Mouse (Mus musculus) heart, postnatal 36 days (tissue): ENCODE results near the gene Synj2. TPM values are rescaled to one million over a fixed set of nuclear protein-coding genes. Genes with fewer than 3 reads are reported as not detected.

Experiments used
- DNase-seq, 2 experiments: peaks; one replicate each; pipeline ENCODE4 v3.0.0; 2021 to 2022
- intact Hi-C: fragments of 180-260 bp; cut with DNase I; formaldehyde crosslinking; loops from one replicate; pipeline ENCODE4 v1.15.1; 2025
- total RNA-seq, 2 experiments: library from RNA; stranded (reverse); gene quantifications; 2 replicates each; pipeline ENCODE4 v1.2.3; 2021

Gene Synj2
- total RNA-seq, 2 experiments from 2014 or later, result 55.5 to 57.9 TPM

DNA sequence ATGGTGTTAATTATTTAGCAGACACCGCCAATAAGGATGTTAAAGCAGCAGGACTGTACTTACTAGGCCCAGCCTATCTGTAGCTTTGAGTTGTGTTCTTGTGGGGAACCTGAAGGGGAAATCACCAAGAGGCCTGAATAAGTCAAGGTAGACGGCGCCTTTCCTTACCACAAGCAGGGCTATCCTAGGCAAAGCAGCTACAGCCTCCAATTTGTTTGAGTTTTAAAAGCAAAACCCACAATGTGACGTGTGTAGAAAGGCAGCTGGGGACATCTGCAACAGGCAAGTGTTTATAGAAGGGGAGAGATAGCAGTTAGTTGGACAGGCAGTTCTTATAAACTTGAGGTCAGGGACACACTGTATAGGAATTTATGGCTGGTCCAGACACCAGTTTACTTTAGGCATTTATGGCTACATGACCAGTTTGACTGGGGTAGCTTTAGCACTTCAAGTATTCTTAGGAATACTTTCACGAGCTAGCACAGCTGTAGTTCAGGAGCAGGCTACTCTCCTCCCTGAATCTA lies 29.3 kb downstream of the Synj2 start:
- no peak for DNase-seq
- intact Hi-C loops, result no loop called here

DNA sequence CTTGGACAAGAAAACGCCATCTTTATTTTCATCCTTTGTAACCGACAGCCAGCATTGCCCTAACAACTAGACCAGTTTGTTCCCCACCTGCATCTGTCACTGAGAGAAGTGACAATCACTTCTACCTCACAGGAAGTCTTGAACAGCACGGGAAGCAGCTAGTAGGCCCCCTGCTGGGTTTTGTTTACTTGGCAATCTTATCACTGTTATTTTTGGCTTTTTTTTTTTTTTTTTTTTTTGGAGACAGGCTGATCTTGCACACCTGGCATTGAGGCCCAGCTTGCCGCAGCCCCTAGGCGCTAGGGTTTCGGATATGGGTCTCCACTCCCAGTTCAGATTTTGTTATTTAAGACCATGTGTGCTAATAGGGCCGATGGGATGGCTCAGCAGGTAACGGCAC lies 32.5 kb downstream of the Synj2 start:
- DNase-seq, result no peak
- intact Hi-C loops, result no loop called here

DNA sequence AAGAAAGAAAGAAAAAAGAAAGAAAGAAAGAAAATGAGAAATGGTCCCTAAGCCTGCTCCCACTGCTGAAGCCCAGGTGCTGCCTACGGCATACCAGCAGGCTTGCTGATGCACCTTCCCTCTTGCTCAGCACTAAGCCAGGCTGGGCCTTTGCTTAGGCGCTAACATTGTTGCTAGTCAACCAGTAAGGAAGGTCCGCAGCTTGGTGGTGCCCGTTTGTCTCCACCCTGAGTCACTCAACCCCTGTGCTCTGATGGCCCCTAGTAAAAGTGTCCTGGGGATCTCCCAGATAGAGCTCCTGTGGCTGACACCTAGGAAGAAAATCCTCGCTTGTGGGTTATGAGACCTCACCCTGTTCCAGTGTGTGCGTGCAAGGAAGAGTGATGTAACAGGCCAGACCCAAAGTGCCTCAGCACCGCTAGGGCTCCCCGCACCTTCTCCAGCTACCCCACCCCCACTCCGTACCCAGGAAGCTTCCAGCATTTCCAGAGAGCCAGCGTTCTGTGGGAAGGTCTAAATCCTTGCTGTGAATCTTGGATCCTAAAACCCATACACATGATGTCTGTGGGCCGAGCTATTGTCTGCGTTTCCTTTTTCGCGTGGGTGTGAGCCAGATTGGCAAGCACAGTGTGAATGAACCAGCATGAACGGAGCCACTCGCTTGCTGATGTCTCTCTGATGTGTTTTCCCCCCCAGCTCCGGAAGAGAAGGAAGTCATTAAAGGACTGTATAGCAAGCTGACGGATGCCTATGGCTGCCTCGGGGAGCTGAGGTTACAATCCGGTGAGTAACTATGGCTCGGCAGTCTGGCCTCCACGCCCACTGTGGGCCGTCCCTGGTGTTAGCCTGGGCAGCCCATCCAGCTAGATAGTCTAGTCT lies 34.3 kb downstream of the Synj2 start:
- DNase-seq, result peak; percentile 60 to 65
- intact Hi-C loops, result loop anchor here (1.0 to 5.0 kb wide), 2 partner anchors 34 to 178 kb away; partner anchors contain the start of gene Synj2

DNA sequence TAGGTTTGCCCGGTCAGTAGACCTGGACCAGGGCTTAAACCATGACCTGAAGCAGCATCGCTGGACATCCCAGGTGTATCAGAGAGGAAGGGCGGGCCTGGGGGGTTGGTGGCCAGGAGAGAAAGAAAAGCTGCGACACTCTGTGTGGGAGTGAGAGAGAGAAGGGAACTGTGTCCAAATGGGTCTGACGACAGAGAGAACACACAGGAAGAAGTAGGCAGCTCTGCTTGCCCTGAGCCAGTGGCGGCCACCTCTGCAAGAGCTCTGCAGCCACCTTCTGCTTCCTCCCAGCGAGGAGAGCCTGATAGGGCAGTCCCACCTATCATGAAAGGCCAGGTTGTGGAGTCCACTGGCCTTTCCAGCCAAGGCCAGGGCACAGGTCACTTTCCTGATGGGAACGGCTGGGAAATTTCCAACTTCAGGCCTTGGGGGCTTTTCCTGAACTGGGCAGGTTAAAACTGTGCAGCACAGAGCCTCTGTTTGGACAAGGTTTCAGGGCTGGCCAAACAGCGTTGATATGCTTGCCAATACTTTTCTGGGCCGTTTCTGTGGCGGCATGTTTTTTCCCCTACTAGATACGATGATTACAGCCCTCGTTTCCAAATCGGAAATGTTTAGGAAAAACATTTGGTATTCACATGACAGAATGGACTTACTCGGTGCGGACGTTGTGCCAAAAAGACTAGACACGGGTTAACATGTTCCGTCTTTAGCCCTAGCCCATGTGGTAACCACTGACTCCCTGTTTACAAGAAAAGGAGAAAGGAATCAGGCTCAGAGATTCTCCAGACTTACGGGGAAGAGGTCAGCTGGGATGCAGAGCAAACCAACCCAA lies 35.4 kb downstream of the Synj2 start:
- intact Hi-C loops, result loop anchor here (2.0 to 5.0 kb wide), 3 partner anchors 16 to 179 kb away; no protein-coding TSS in a partner anchor
- DNase-seq, result peak; percentile 42 to 55

DNA sequence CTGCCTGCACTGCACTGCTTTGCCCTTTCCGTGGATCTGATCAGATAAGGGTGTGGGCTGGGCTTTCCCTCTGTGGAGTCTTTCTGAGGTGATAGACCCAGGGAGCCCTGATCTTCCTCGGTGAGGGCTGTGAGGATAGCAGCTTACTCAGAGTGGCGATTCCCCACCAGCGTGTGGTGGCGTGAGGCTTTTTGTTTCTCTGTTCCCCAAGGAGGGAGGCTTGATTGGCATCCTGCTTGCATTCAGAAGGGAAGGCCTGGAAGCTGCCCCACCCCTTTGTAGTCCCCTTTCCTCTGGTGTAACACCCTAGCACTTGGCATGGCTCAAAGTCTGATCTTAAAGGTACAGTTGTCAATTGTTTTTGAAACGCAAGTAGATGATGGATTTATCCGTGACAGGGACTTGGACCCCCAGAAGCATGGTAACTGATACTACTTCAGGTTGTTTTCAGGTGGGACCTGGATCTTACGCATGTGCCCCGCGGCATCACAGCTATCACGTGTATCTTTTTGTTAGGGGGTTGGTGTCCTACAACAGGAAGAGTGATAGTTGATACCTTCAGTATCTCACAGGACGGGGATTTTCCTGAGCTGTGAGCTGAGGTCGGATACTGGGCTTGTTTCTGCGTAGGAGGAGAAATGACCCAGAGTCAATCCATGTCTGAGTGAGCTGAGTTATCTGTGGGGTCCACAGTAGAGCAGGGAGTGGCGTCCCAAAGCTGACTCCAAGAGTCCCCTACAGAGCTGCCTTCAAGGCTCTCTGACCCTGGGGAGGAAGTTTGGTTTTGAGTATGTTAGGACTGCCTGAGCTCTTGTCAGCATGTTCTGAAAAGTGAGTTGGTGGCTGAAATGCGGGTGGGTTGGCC lies 36.2 kb downstream of the Synj2 start:
- intact Hi-C loops, result loop anchor here (2.0 to 5.0 kb wide), 3 partner anchors 16 to 180 kb away; no protein-coding TSS in a partner anchor
- peak; percentile 61 to 64 for DNase-seq

DNA sequence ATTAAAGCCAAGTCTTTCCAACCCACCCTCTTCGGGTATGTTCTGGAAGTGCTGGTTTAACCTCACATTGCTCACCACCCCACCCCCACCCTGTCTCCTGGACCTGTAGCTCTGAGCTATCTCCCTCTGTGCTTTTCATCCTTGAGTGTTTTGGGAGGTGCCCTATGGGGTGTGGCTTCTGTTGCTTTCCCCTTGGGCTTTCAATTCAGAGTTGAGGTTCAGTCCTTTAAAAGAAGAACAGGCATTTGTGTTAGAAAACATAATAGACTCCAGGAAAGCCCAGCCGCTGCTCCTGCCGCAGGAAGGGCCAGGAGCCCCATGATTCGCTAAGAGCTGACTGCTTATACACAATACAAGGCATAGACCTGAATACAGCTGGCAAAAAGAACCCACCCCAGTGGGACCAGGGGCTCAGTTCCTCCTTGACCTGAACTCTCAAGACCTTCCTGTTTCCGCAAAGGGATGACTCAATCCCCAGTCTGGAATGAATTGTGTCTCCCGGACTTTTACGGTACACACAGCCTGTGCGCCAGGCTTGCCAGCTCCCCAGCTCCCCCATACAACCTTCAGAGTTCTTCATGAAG lies 36.9 kb downstream of the Synj2 start:
- peak in 1 of 2 experiments; percentile 62 for DNase-seq
- intact Hi-C loops, result loop anchor here (2.0 to 5.0 kb wide), 3 partner anchors 17 to 181 kb away; no protein-coding TSS in a partner anchor

DNA sequence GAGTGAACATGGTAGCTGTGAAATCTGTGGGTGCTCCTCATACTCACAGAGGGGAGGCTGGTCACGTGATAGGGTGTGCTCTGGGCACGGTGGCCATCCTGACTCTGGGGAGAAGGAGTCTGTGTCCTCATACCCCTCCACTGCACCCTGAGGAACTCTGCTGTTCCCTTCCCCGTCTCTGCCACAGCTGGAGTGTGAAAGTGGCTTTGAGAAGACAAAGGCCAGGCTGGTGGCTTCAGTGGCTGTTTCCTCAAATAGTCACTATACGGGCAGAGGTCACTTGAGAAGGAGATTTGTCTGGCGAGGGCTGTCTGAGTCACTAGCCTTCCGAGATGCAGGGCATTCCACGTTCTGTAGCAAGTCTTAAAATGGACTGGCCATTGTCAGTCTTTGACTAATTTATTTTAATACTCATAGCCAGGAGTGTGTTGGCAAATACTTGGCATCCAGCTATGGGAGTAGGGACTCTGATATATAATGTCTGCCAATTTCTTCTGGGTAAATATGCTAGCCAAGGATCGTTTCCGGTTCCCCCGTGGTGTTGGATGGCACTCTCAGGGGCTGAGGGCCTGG lies 37.5 kb downstream of the Synj2 start:
- intact Hi-C loops, result loop anchor here (5.0 kb wide), 1 partner anchor 181 kb away; no protein-coding TSS in a partner anchor
- DNase-seq, result no peak

DNA sequence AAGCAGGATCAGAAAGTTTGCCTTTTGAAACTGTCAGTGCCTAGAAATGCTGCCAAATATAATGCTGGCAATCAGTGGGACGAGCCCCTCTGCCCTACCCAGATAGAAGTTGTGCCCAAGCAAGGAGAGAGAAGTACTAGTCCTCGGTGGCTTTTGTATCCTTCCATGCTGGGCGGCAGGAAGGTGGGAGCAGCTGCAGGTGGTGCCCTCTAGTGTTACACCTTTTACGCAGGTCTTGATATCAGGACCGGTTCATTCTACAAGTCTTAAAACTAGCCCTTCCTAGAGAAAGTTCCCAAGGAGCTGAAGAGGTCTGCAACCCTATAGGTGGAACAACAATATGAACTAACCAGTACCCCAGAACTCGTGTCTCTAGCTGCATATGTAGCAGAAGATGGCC lies 39.8 kb downstream of the Synj2 start:
- no peak for DNase-seq
- intact Hi-C loops, result no loop called here

DNA sequence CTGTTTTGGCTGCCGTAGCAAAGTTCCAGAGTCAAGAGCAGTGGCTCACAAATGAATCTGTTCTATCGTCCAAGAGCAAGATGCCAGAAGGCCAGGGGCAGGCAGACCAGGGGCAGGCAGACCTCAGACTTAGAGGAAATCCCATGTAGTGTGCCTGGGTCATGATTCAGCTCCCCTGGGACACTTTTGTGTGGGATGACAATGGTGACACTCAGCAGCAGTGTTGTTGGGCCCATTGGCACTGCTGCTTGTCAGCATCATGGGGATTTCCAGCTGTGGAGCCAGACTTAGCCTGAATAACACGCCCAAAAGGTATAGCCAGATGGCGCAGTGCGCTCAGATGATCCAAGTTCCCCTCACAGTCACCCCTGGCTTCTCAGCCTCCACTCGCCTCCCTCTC lies 42.1 kb downstream of the Synj2 start:
- intact Hi-C loops, result loop anchor here (2.0 kb wide), 1 partner anchor 14 kb away; no protein-coding TSS in a partner anchor
- no peak for DNase-seq

DNA sequence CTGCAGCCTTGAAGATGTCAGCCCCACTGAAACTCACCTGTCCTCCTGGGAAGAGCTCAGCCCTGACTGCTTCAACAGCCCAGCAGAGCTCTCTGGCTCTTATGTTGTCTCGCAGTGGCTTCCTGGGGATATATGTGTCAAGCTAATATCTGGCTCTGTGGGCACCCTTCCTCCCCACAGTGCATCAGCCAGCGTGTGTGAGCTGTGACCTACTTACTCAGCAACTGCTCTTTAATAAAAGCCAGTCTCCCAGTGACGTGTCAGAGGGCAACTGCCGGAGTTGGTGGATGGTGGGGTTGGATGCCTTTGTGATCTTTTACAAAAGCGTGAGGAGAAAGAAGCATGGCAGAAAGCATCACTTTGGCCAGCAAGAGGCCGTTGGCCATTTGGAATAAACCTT lies 42.8 kb downstream of the Synj2 start:
- intact Hi-C loops, result loop anchor here (2.0 kb wide), 1 partner anchor 13 kb away; no protein-coding TSS in a partner anchor
- DNase-seq, result no peak

DNA sequence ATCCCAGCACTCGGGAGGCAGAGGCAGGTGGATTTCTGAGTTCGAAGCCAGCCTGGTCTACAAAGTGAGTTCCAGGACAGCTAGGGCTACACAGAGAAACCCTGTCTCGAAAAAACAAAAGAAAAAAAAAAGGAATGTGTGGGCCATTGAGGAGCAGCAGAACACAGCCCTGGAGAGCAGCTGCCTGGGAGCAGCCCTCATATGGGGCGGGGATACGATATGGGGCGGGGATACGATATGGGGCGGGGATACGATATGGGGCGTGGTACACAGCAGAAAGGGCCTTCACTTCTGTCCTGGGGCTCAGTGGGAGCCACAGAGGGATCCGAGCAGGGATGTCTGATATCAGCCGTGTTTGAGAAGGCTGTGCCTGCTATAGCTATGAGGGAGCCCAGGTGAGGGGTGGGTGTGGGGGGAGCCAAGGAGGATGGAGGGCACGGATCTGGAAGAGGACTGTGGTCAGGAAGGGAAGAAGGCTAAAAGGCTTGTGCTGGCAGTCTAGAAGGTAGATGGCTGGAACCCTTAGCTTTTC lies 43.7 kb downstream of the Synj2 start:
- intact Hi-C loops, result no loop called here
- no peak for DNase-seq

DNA sequence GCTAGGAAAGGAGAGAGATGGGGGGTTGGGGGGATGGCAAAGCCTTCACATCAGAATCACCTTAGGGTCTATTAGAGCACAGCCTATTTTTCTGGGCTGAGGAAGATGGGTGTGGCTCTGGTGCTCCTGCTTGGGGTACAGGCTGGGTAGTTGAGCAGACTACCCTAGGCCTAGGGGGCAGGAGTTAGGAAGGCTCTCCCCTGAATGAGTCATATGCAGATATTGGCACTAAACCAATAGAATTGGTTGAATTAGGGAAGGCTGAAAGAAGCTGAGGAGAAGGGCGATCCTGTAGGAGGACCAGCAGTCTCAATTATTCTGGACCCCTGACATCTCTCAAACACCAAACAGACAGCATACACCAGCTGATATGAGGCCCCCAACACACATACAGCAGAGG lies 44.2 kb downstream of the Synj2 start:
- DNase-seq, result no peak
- intact Hi-C loops, result no loop called here

DNA sequence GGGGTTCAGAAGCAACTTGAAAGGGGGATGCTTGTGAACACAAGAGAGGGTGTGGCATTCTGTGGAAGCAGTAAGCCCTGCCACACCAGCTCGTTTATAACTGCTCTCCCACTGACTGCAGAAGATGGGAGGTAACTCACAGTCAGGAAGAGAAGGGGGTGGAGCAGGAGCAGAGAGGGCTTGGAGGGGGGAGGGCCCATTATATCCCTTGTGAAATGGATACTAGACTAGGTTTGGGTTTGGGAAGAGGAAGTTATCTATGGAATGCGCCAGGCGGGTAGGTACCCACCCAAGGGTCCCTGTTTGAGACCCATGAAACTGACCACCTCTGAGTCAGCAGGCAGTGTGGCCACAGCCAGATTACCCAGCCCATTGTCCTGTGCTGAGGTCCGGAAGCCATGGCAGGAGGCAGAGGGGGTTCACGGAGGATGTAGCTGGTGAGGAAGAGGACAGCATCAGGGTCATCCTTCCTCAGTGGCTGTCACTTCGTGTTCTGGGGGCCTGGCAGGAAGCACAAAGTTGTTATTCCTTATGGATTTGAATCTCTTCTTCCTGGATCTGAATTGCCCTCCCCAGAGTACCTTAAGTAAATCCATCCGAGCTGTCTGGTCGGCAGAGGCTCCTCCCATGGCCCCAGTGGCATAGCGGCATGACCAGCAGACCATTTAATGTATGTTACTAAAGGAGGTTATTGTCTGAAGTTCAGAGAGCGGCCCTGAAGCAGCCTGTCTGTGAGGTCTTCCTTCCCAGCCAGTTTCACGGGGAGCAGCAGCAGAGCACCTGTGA lies 46.4 kb downstream of the Synj2 start:
- no peak for DNase-seq
- intact Hi-C loops, result no loop called here

DNA sequence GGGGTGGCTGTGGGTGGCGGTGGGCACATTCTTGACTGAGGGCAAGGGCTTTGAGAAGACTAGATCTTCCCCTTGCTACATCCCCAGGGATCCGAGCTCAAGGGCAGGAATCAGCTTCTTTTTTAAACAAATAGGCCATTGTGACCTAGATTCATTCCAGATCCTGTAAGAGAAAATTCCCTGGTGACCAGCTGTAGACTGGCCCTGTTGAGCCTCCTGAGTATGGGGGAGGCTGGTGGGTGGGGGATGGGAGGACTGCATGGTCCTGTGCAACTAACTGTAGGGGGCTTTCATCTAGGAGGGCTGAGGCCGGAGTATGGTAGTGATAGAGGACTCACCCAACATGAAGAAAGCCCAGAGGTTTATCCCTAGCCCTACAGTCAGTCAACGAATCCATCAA lies 47.0 kb downstream of the Synj2 start:
- DNase-seq, result no peak
- intact Hi-C loops, result no loop called here

DNA sequence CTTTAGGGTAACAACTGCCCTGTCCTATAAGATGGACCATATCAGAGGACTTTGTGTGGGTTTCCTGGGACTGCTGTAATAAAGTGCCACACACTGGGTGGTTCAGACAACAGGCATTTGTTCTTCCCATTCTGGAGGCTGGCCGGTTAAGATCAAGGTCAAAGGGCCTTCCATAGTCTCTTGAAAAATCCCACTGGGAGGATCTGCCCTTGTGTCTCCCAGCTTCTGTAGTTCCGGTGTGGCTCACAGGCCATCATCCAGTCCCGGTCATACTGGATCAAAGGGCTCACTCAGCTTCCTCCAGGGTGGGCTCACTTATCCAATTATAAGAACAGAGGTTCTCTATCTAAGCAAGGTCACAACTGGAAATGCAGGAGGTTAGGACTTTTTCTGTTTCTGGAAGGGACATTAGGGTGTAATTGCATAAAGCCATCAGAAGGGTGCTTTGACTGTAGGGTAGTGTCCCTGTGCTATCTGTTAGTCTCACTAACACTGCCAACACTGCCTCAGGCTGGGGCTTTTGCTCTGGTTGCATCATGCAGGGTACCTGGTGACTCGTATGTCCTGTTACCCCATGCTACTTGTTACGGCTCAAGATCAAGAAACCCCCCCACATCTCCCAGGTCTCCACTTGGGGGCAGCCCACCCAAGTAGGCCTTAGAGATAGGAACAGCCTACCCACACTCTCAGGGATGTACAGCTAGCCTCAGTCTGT lies 51.9 kb downstream of the Synj2 start:
- intact Hi-C loops, result no loop called here
- DNase-seq, result no peak

DNA sequence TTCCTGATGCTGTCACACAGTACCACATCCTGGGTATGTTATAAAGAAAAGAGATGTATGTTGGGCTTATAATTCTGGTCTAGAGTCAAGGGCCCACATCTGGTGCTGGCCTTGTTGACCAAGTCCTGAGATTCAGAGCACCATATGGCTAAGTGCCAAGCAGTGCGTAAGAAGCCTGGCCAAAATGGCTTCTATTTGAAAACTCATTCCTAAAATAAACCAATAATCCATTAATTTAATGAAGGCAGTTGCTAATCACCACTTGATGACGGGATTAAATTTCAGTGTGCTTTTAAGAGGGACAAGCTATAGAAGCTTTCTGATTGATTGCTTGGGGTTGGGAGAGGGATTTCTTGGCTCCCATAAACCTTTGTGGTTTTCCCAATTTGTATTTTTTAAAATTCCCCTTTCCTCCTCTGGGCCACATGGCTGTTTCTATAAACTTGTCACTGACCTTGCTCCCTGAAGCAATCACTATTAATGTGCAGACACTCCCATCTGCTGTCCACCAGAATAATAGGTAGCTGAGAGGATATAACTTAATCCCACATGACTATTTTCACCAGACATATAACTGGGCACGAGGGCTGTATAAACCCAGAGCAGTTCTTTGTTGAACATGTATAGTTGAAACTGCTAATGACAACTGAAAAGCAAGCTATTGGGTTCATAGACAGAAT lies 52.6 kb downstream of the Synj2 start:
- intact Hi-C loops, result no loop called here
- DNase-seq, result no peak

DNA sequence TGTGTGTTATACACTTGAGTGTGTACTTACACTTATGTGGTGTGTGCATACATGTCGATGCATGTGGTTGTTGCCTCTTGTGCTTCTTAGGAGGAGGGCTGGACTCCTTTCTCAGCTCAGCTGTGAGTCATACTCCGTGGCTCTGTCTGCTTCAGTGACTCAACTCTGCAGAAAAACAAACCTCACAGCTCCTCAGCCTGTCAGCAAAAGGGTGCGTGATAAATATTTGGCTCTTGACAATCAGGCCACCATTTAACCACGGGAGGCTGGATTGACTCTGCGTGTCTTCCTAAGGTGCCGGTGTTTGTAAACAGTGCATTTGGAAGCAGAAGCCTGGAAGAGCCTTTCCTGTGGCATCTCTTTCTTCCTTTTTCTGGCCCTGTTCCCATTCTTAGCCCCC lies 53.5 kb downstream of the Synj2 start:
- intact Hi-C loops, result no loop called here
- no peak for DNase-seq
